ENCODE assay signal across 17 mouse cellular contexts in genomic region chr10:105381705-105382104, GRCm38 (mm10).
DNase-seq lines count a peak whose midpoint lies in the region; ATAC-seq lines count a peak whose summit lies in the region.
"Had no signal": no experiment of that assay in that cellular context is flagged by ENCODE, and none has a peak within 500 bp of the region (broad histone marks: within the 10 kb centered on the region; RNA-seq: fewer than 3 reads in every experiment).

No protein-coding gene starts in this region.

- peak; percentile 10; the same call in 1 of the 2 replicates for ATAC-seq in forebrain, embryonic 11.5 days (replicated peaks; ENCODE audit: low FRiP score)
- ATAC-seq in forebrain, embryonic 12.5 days (ENCODE audit: low FRiP score) = no peak
- ATAC-seq in midbrain, embryonic 13.5 days = 0 out of 2 replicates have a peak, but pooled peaks have one; percentile 53
- no peak for ATAC-seq in midbrain, embryonic 15.5 days (replicated peaks)
- ATAC-seq: forebrain, postnatal 0 days had no signal

- WGBS in forebrain, embryonic 11.5 days = 41% methylated on average over 1 of the region's 1 CpGs
- WGBS in forebrain, embryonic 12.5 days = 43% methylated on average over 1 of the region's 1 CpGs
- 65% methylated on average over 1 of the region's 1 CpGs for WGBS in midbrain, embryonic 13.5 days
- WGBS in midbrain, embryonic 15.5 days = 81% methylated on average over 1 of the region's 1 CpGs

- peaks cover 20% of the 10 kb centered on the region for H3K27me3 ChIP-seq in forebrain, embryonic 11.5 days (ENCODE audit: control insufficient read depth, insufficient read depth, low read length)
- peaks cover 29% of the 10 kb centered on the region for H3K27me3 ChIP-seq in forebrain, embryonic 12.5 days
- H3K27me3 ChIP-seq in midbrain, embryonic 13.5 days = 0 out of 2 replicates have a peak, but pooled peaks cover 2% of the 10 kb centered on the region
- H3K27me3 ChIP-seq in midbrain, embryonic 15.5 days (replicated peaks) = no peaks in the 10 kb centered on the region
- H3K27me3 ChIP-seq: embryonic facial prominence, embryonic 12.5 days had no signal

- H3K4me1 ChIP-seq in forebrain, embryonic 11.5 days (replicated peaks; ENCODE audit: control insufficient read depth, insufficient read depth, low read length) = peaks cover 5% of the 10 kb centered on the region; the same call in 1 of the 2 replicates
- H3K4me1 ChIP-seq in forebrain, embryonic 12.5 days = peaks cover 21% of the 10 kb centered on the region
- H3K4me1 ChIP-seq in midbrain, embryonic 13.5 days (replicated peaks) = peaks cover 10% of the 10 kb centered on the region
- peaks cover 5% of the 10 kb centered on the region for H3K4me1 ChIP-seq in midbrain, embryonic 15.5 days

- no peaks in the 10 kb centered on the region for H3K36me3 ChIP-seq in forebrain, embryonic 11.5 days (ENCODE audit: control insufficient read depth, insufficient read depth, low read length)
- H3K36me3 ChIP-seq in forebrain, embryonic 12.5 days (replicated peaks) = no peaks in the 10 kb centered on the region
- H3K36me3 ChIP-seq in midbrain, embryonic 13.5 days = no peaks in the 10 kb centered on the region
- H3K36me3 ChIP-seq in midbrain, embryonic 15.5 days (replicated peaks) = no peaks in the 10 kb centered on the region
- H3K36me3 ChIP-seq: embryonic facial prominence, embryonic 10.5 days; embryonic facial prominence, embryonic 12.5 days had no signal

- H3K4me3 ChIP-seq in forebrain, embryonic 11.5 days (ENCODE audit: low read depth, low read length) = no peak overlapping the region
- H3K4me3 ChIP-seq in forebrain, embryonic 12.5 days (replicated peaks) = no peak overlapping the region
- H3K4me3 ChIP-seq in midbrain, embryonic 13.5 days (replicated peaks) = no peak overlapping the region
- H3K4me3 ChIP-seq in midbrain, embryonic 15.5 days = no peak overlapping the region
- H3K4me3 ChIP-seq: embryonic facial prominence, embryonic 10.5 days; embryonic facial prominence, embryonic 12.5 days had no signal

- H3K27ac ChIP-seq in forebrain, embryonic 11.5 days (ENCODE audit: low read depth, low read length) = no peak overlapping the region
- no peak overlapping the region for H3K27ac ChIP-seq in forebrain, embryonic 12.5 days
- no peak overlapping the region for H3K27ac ChIP-seq in midbrain, embryonic 13.5 days
- H3K27ac ChIP-seq in midbrain, embryonic 15.5 days = no peak overlapping the region
- H3K27ac ChIP-seq: embryonic facial prominence, embryonic 10.5 days; embryonic facial prominence, embryonic 12.5 days had no signal

- no peak overlapping the region for H3K4me2 ChIP-seq in forebrain, embryonic 11.5 days (ENCODE audit: low read depth, low read length, severe bottlenecking)
- H3K4me2 ChIP-seq in forebrain, embryonic 12.5 days = no peak overlapping the region
- H3K4me2 ChIP-seq in midbrain, embryonic 13.5 days (replicated peaks) = no peak overlapping the region
- no peak overlapping the region for H3K4me2 ChIP-seq in midbrain, embryonic 15.5 days
- H3K4me2 ChIP-seq: embryonic facial prominence, embryonic 12.5 days had no signal

- H3K9me3 ChIP-seq in forebrain, embryonic 11.5 days (ENCODE audit: control insufficient read depth, low read length) = no peaks in the 10 kb centered on the region
- H3K9me3 ChIP-seq in forebrain, embryonic 12.5 days = no peaks in the 10 kb centered on the region
- H3K9me3 ChIP-seq in midbrain, embryonic 13.5 days = no peaks in the 10 kb centered on the region
- no peaks in the 10 kb centered on the region for H3K9me3 ChIP-seq in midbrain, embryonic 15.5 days
- H3K9me3 ChIP-seq: embryonic facial prominence, embryonic 10.5 days; embryonic facial prominence, embryonic 12.5 days had no signal

- H3K9ac ChIP-seq in forebrain, embryonic 11.5 days (ENCODE audit: low read length) = no peak overlapping the region
- H3K9ac ChIP-seq in forebrain, embryonic 12.5 days = no peak overlapping the region
- no peak overlapping the region for H3K9ac ChIP-seq in midbrain, embryonic 13.5 days (replicated peaks)
- no peak overlapping the region for H3K9ac ChIP-seq in midbrain, embryonic 15.5 days
- H3K9ac ChIP-seq: embryonic facial prominence, embryonic 12.5 days; forebrain, postnatal 0 days had no signal

- no peak for DNase-seq in forebrain, embryonic 11.5 days (ENCODE audit: low spot score)
- DNase-seq in retina, postnatal 1 day = peak; percentile 48
- no peak for DNase-seq in ovary, postnatal 10 days (ENCODE audit: low spot score)
- DNase-seq: adrenal gland, adult 2 months; adrenal gland, postnatal 10 days; adrenal gland, postnatal 25 days; cerebellum, adult 11 months; cerebellum, adult 2 months; cerebellum, adult 9-10 months; cerebellum, postnatal 10 days; cerebellum, postnatal 25 days; forebrain, postnatal 0 days had no signal

Comparison
In these comparisons a context has a peak if more than half of its experiments do, and no peak if none do; other contexts are left out.
1. ATAC-seq: peak in forebrain, embryonic 11.5 days (single experiment) and midbrain, embryonic 13.5 days (single experiment); none in forebrain, embryonic 12.5 days (single experiment) and midbrain, embryonic 15.5 days (single experiment).